Comparison of ENCODE assay signal across 27 mouse cellular contexts in genomic region chr15:98102401-98102800, GRCm38 (mm10).
"Had no signal": no experiment of that assay in that cellular context is flagged by ENCODE, and none has a peak within 500 bp of the region (broad histone marks: within the 10 kb centered on the region; RNA-seq: fewer than 3 reads in every experiment).

No protein-coding gene starts in this region.

- H3K27me3 ChIP-seq: intestine, embryonic 15.5 days; limb, embryonic 13.5 days; limb, embryonic 15.5 days; liver, embryonic 12.5 days had no signal

- H3K4me3 ChIP-seq: gastrocnemius, adult 2 months; heart, embryonic 10.5 days; heart, embryonic 12.5 days; hindbrain, embryonic 10.5 days; hindbrain, embryonic 12.5 days; intestine, embryonic 15.5 days; kidney, embryonic 15.5 days; limb, embryonic 13.5 days; limb, embryonic 15.5 days; liver, embryonic 12.5 days had no signal

- H3K27ac ChIP-seq: gastrocnemius, adult 2 months; heart, embryonic 10.5 days; hindbrain, embryonic 10.5 days; hindbrain, embryonic 12.5 days; hindbrain, embryonic 14.5 days; intestine, embryonic 15.5 days; kidney, embryonic 15.5 days; kidney, postnatal 0 days; limb, embryonic 13.5 days; limb, embryonic 15.5 days; liver, embryonic 12.5 days had no signal

- H3K4me1 ChIP-seq: hindbrain, embryonic 10.5 days; hindbrain, embryonic 12.5 days had no signal

- DNase-seq: gastrocnemius, adult 2 months; gastrocnemius, postnatal 10 days; gastrocnemius, postnatal 25 days; heart, adult 18-20 months; heart, postnatal 10 days; heart, postnatal 4 days; kidney, adult 18-20 months; kidney, adult 9 months; kidney, postnatal 14 days; kidney, postnatal 36 days; layer of hippocampus, adult 9-11 months; layer of hippocampus, postnatal 36 days; left cerebral cortex, postnatal 4 days had no signal

- ATAC-seq: hindbrain, embryonic 16.5 days; inflammation-experienced regulatory T-cells, adult 6 months; intestine, embryonic 15.5 days; intestine, postnatal 0 days; liver, embryonic 12.5 days had no signal

- H3K36me3 ChIP-seq: heart, embryonic 10.5 days; heart, embryonic 12.5 days; hindbrain, embryonic 10.5 days; hindbrain, embryonic 12.5 days; intestine, embryonic 15.5 days; kidney, embryonic 15.5 days; limb, embryonic 13.5 days; limb, embryonic 15.5 days had no signal
